Mouse (Mus musculus): ENCODE measurements around the gene Senp3.

The Senp3 gene

GRCm38 (mm10) chr11:69682209-69682839, 440 bp upstream of the Senp3 start:
- no peak for DNase-seq (ENCODE audit: low spot score in 2 of 2)

GRCm38 (mm10) chr11:69680136-69680855, 1.6 kb downstream of the Senp3 start:
- DNase-seq (ENCODE audit: low spot score in 2 of 2) = no peak

- DNase-seq (ENCODE audit: low spot score in 2 of 2) = no peak
Observed at GRCm38 (mm10) chr11:69679144-69679543, 2.7 kb downstream of the Senp3 start.

GRCm38 (mm10) chr11:69672211-69672706, 9.6 kb downstream of the Senp3 start, which contains the start of gene Eif4a1:
Eif4a1 (minus strand) TSS chr11:69672423.
- DNase-seq (ENCODE audit: low spot score in 2 of 2) = peak; percentile 100

GRCm38 (mm10) chr11:69671726-69672124, 10.2 kb downstream of the Senp3 start:
- no peak for DNase-seq (ENCODE audit: low spot score in 2 of 2)

- peak; percentile 76 to 91 for DNase-seq (ENCODE audit: low spot score in 2 of 2)
Observed at GRCm38 (mm10) chr11:69670786-69671725, 10.8 kb downstream of the Senp3 start.

GRCm38 (mm10) chr11:69666665-69667005, 15.2 kb downstream of the Senp3 start:
- no peak for DNase-seq (ENCODE audit: low spot score in 2 of 2)

GRCm38 (mm10) chr11:69665961-69666664, 15.8 kb downstream of the Senp3 start, which contains the start of gene Cd68:
Cd68 (minus strand) TSS chr11:69666153.
- no peak for DNase-seq (ENCODE audit: low spot score in 2 of 2)

- DNase-seq (ENCODE audit: low spot score in 2 of 2) = no peak
Observed at GRCm38 (mm10) chr11:69665457-69665960, 16.4 kb downstream of the Senp3 start.

GRCm38 (mm10) chr11:69664841-69665240, 17.0 kb downstream of the Senp3 start:
- no peak for DNase-seq (ENCODE audit: low spot score in 2 of 2)

GRCm38 (mm10) chr11:69663795-69664194, 18.1 kb downstream of the Senp3 start:
- no peak for DNase-seq (ENCODE audit: low spot score in 2 of 2)

GRCm38 (mm10) chr11:69662967-69663671, 18.8 kb downstream of the Senp3 start:
- DNase-seq (ENCODE audit: low spot score in 2 of 2) = no peak

- peak; percentile 86 to 90 for DNase-seq (ENCODE audit: low spot score in 2 of 2)
Observed at GRCm38 (mm10) chr11:69662213-69662966, 19.5 kb downstream of the Senp3 start, which contains the start of gene Mpdu1. Mpdu1 (minus strand) TSS chr11:69662642.

- no peak for DNase-seq (ENCODE audit: low spot score in 2 of 2)
Observed at GRCm38 (mm10) chr11:69661221-69661881, 20.5 kb downstream of the Senp3 start.

GRCm38 (mm10) chr11:69657462-69657881, 24.4 kb downstream of the Senp3 start:
- no peak for DNase-seq (ENCODE audit: low spot score in 2 of 2)

GRCm38 (mm10) chr11:69656617-69657461, 25.0 kb downstream of the Senp3 start:
- DNase-seq (ENCODE audit: low spot score in 2 of 2) = peak in 1 of 2 experiments; percentile 66

GRCm38 (mm10) chr11:69656065-69656455, 25.8 kb downstream of the Senp3 start:
- DNase-seq (ENCODE audit: low spot score in 2 of 2) = peak; percentile 55 to 68

Measured in urinary bladder, adult 18-20 months (tissue).